Mouse (Mus musculus) left cerebral cortex, postnatal 4 days (tissue): ENCODE measurements at regions not wholly inside any gene's neighbourhood (a gene's known extent, or its start where the extent isn't known, plus 50 kb on each side); places are given as distances from the start of the nearest gene placed in this dataset.

ENCODE experiments used
- DNase-seq: peaks from one replicate; pipeline ENCODE4 v3.0.0-alpha.2; 2022
- intact Hi-C: fragments of 180-260 bp; cut with DNase I; formaldehyde crosslinking; loops from one replicate; pipeline ENCODE4 v1.15.1; 2025

DNA sequence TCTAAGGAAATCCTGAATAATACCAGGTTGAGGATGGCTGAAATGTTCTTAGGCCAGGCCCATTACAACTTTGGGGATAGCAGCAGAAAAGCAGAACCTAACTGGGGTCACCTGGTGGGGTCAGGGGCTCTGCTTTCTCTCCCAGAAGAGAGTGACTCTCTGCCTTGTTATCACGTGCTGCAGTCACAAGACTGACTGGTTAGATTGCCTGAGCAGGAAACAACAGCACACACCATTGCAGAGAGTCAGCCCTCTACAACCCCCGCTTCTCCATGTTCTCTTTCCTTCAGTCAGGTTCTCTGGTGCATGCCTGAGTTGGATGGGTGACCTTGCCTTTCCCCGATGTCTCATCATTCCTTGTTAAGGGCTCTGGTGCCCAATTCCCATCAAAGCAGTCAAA lies 91.2 kb upstream of the Hsd17b12 start:
- intact Hi-C loops: no loop called here
- no peak for DNase-seq

DNA sequence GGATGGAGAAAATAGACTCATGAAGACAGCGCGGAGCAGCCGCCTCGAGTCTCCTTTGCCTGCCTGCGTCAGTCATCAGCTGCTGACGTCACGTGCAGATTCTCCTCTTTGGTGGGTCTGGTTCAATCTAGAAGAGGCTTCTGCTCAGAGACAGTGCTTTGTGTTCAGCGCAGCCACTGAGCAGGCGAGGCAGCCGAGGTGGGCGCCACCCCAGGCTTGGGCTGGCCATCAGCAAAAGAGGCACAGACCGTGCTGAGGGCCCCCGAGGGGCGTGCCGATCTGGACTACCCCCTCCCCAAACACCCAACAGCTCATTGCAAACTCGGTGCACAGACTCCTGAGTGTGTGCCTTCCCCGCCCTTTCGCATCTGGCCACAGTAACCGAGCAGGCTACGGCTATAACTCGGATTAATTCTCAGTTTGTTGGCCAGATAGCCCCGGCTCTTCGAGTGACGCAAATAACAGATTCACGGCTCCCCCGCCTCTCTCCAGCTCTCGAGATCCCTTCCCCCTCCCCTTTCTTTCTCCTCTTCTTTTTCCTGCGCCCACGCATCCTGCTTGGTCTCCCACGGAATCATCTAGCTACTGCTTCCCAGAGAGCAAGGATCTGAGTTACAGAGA lies 89.2 kb upstream of the Hsd17b12 start:
- peak; percentile 73 for DNase-seq
- intact Hi-C loops: no loop called here

DNA sequence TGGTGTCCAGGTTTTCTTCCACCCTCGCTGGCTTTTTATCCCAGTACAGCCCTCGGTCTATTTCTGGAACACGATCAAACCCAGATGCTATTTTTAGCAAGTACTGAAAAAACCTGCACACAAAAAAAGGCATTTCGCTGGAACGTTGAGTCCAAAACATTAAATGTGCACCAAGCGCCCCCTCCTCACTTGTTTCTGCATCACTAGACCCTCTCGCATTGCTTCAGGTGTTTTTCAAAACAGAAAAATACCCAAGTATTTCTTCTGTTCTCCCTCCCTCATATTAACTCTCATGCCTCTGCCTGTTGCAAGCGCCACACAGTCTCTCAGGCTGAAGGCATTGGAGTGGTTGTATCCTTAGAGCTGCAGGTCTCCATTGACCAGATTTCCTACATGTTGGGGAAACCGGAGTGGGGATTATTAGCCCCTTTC lies 88.4 kb upstream of the Hsd17b12 start:
- intact Hi-C loops: no loop called here
- DNase-seq: no peak

DNA sequence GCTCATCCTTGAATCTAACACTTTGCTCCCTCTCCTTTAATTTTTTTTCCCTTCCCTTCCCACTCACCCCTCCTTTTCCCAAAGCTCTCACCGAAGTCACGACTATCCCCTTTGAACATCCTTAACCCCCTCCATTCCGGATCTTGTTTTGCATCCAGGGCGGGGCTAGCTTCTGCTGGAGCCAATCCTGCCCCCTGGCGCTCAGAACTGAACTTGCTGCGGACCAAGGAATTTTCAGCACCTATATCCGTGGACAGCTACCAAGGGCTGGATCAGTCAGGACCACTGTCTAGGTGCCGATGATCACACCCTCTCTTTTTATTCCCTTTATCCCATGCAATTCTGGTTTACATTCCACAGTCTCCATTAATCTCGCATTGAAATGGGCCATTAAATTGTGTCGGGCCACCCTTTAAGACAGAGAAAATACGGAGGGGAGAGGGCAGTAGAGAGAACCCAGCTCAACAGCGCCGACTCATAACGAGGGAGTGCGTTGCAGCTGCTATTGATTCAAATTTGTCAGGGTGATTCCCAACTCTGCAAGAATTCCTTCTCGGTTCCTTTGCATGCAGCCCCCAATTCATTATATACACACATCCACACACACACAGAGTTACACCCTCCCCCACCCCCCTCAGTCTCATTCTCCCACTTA lies 87.7 kb upstream of the Hsd17b12 start:
- intact Hi-C loops: no loop called here
- peak; percentile 81 for DNase-seq

DNA sequence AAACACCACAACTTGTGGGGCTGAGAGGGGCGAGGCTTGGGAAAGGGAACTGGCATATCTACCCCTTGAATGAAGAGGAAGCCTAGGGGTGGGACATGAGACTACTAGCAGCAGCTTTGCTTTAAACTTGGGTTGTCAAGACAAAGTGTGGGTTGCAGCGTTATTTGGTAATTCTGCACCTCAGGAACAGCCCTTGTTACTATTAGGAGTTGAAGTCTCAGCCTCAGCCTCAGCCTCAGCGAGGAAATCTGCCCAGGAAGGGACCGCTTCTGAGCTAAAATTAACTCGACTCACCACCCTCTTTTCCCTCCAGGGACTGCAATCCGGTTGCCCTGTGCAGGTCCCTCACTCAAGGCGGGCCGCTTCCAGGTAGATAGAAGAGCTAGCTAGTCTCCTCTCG lies 86.4 kb upstream of the Hsd17b12 start:
- DNase-seq: no peak
- intact Hi-C loops: loop anchor here (5.0 kb wide), 1 partner anchor 192 kb away; no protein-coding TSS in a partner anchor

DNA sequence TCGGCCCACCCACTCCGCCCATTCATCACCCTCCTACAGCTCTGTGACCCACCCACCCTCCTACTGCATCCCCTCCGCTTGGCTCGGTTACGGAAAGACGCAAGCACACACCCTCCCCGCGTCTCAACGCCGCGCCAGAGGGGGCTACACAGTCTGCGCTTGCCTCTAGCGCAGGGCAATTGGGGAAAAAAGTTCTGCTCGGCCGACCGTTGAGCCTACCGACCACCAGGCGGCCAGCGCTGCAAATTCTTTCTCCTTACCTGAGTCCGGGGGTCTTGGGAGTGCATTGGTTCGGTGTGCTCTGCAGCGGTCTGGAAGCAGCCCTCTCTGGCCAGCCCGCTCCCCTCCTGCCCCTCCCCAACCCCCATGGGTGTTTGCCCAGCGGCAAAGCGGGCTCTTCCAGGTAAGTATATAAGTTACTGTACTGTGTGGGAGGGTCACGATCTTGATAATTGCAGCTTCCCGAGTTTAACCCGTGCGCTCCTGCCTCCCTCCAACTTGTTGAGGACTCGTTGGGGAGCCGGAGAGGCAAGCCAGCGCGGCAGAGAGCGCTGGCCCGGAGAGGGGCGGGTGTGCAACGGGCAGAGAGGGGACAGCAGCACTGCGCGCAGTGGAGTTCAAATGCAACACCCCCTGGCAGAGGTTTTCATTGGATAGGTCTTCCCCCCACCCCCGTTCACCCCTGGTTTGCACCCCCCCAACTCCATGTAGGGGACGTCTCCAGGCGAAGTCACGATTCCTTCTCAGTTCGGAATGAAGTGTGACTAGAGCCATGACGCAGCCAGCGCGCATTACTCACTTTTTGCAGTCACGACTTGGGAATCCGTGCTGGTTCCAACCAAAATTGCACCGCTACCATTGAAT lies 85.5 kb upstream of the Hsd17b12 start:
- DNase-seq: no peak
- intact Hi-C loops: loop anchor here (5.0 kb wide), 1 partner anchor 191 kb away; no protein-coding TSS in a partner anchor

DNA sequence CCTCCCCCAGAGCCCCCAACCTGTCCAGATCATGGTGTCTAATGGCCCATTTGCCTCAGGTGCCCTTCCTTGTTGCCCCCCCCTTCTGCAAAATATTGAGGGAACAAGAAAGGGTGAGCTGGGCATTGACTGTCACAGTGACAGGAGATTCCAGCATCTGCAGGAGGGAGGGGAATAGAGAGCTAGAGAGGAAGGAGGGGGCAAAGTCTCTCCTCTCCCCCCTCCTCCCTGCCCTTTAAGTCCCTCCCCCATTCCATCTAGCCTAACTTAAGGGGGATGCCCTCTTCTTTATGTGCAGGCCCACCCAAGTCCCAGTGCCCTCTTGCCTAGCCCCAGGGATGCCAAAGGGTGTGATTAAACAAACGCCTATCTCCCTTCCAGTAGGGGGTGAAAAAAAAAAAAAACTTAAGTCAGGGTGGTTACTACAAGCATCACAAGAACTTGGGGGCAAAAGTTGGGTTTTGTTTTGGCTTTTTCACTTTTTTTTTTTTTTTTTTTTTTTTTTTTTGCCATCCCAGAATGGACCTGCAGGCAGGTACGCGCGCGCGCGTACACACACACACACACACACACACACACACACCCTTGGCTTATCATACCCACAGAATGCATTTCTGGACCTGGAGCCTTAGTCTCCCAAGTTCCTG lies 84.8 kb upstream of the Hsd17b12 start:
- intact Hi-C loops: loop anchor here (5.0 kb wide), 1 partner anchor 190 kb away; no protein-coding TSS in a partner anchor
- DNase-seq: no peak

DNA sequence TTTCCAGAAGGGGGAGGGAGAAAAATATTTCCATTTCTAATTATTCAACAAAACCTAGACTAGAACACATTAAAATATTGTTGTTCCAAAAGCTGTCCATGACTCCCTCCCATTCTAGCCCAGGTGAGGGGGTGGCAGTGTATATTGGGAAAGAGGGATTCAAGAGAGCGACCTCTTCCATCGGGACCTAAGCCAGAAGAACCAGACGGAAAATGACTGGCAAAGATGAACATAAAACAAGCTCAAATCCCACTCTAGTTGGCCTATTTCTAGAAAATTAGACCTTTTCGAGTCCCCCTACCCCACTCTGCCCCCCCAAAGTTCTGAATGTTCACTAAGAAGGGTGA lies 84.3 kb upstream of the Hsd17b12 start:
- intact Hi-C loops: loop anchor here (5.0 kb wide), 1 partner anchor 190 kb away; no protein-coding TSS in a partner anchor
- DNase-seq: no peak

DNA sequence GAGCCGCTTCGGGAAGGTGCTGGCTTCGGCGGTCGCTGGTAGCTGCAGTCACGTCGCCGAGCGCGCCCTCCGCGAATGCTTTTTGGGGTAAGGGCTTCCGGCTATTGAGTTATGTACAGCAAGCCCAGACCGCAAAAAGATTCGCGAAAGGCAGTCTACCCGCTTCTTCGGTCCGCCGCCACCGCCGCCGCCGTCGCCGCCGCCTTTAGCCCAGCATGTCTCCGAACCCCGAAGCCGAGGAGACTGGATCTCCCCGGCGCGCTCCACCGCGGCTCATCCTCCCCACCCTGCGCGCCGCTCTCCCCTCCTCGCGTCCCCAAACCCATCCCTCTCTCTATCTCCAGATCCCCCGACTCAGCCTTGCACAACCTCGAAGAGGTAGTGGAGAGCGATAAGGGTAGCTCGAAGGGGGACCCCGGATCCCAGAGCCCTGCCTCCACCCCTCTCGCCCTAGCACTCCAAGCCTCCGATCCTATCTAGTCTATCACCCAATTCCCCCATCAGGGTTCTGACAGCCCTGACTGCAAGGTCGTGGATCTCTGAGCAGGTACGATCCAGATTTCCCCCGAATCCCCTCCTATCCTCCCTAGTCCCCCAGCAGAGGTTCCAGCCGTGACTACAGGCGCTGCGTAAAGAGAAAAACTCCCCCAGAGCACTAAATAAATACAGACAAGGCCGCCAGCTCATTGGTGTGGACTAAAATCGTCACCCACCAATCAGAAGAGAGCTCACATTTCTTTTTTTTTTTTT lies 83.7 kb upstream of the Hsd17b12 start:
- DNase-seq: no peak

DNA sequence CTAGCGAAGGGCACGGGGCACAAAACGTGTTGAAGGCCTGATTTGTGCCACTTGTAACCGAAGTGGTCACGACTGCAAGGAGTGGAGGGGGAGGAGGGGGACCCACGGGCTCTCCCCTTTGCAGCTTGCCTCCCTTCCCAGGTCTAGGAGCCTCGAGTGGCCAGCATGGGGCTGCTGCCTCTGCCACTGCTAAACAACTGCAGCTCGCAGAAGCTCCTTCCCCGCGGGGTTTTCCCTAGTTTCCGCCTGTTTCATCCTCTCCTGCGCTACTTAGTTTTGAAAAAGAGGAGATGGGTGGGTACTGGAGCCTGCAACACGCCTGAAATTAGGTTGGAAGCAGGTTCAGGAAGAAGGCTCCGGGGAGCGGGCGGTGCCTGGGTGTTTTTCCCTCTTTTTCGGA lies 82.6 kb upstream of the Hsd17b12 start:
- intact Hi-C loops: loop anchor here (5.0 kb wide), 1 partner anchor 188 kb away; no protein-coding TSS in a partner anchor
- no peak for DNase-seq

More for the DNA sequence above, 83.7 kb upstream of the Hsd17b12 start:
- intact Hi-C loops: loop anchor here (5.0 kb wide), 1 partner anchor 189 kb away; no protein-coding TSS in a partner anchor

DNA sequence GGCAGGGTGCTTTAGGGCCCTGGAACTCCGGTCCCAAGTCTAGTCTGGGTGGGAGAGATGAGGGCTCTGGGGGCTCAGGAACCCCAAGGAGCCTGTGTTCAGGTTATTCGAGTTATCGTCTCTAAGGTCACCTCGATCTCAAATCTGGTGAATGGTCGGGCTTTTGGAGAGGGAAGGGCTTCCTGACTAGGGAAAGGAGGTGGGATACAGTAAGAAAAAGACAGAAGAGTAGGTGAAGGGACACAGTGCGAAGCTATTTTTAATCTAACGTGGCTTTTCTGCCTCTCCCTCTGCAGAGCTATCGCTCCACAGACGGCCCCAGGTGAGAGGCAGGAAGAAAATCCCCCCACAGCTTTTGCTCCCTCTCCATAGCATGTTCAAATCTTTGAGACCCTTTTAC lies 81.8 kb upstream of the Hsd17b12 start:
- intact Hi-C loops: no loop called here
- DNase-seq: no peak

DNA sequence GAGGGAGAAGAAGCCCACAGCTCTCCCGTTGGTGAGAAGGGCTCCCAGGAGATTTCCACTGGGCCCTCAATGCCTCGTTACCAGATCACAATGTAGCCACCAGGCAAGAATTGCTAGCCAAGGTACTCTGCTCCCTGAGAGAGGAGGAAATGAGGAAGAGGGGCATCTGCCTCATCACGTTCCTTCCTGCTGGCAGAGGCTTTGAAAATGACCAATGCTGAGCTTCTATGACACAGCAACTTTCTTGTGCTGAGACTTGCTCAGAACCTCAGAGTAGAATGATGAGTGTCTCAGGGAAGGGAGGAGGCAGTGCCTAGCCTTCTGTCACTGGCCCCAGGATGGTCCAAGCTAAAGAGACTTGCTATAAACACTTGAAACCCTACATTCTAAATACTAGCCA lies 78.7 kb upstream of the Hsd17b12 start:
- intact Hi-C loops: no loop called here
- DNase-seq: no peak

DNA sequence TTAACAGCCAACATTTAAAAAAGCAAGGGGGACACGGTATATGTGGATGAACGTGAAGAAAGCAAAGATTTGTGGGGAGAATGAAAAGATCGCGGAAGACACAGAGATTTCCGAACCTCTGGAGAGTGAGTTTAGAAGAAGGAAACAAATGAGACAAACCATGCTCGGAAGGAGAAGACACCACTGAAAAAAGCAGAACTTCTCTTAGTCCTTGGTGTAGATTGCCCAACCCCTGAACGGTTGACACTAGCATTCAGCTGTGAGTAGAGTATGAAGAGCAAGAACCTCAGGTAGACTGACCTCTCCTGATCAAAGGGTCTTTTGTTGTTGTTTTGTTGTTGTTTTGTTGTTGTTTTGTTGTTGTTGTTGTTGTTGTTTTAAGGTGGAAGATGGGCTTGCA lies 75.8 kb upstream of the Hsd17b12 start:
- no peak for DNase-seq
- intact Hi-C loops: no loop called here

DNA sequence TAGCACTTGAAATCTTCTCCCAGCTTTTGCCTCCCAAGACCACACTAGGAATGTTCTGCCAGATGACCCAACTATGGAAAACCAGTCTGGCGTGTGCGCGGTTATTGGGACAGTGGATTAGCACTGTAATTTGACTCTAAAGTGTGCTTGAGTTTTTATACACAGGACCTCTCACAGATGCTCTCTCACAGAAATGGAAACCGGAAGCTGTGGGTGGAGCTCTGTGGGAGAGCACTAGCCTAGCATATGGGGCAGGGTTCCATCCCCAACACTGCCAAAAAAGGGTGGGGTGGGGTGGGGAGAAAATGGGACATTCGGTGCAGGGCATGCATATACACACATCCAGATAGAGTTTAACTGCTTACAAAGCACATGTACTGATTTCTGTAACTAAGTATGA lies 61.7 kb upstream of the Hsd17b12 start:
- DNase-seq: no peak
- intact Hi-C loops: no loop called here

DNA sequence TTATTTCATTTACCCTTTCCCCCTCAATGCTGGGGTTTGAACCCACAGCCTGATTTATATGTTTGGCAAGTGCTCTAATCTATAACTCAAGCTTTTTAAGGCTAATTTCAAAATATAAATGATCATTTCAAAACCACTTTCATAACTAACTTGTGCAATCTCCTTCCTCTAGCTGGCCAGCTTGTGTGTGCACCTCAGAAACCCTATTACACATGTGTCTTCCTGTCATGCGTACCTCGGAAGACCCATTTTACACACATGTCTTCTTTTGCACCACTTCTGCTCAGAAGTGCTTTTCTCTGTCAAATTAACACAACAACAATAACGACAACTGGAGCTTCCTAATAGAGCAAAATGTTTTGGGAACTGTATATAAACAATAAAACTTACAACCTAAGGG lies 59.7 kb upstream of the Hsd17b12 start:
- no peak for DNase-seq
- intact Hi-C loops: no loop called here

DNA sequence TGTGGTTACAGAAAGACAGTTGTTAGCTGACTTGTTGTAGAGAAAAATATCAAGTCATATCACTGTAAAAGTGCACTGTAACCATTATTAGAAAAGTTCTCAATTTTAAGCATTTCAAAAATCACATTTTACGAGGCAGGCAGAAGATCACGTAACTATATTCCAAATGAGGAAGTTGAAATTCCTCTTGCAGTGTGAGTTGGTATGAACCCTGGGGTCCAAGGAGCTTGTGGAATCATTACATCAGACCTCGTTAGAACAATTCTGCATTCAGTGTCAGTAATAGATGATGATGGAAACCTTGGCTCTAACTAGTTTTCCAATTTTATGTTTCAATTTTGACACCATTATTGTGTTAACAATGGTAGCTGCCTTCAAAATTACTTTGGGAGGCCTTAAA lies 57.7 kb upstream of the Hsd17b12 start:
- intact Hi-C loops: no loop called here
- DNase-seq: no peak
